Mouse (Mus musculus): Measurements from ENCODE around the gene P4ha3. TPM values are rescaled to one million over a fixed set of nuclear protein-coding genes. Genes with fewer than 3 reads are reported as not detected.

The P4ha3 gene
- polyA plus RNA-seq, 1 experiment from 2014 or later: 10.0 TPM

GRCm38 (mm10) chr7:100328636-100329035 lies 43.3 kb downstream of the P4ha3 start:
- Histone ChIP-seq H3K9me3 (ENCODE audit: control insufficient read depth, low read depth, low read length) (no peaks in the 10 kb centered on the region), H3K27me3 (ENCODE audit: control insufficient read depth, insufficient read depth, low read length) (no peaks in the 10 kb centered on the region), H3K4me1 (ENCODE audit: control insufficient read depth, insufficient read depth, low read length) (no peaks in the 10 kb centered on the region), H3K9ac (replicated peaks; ENCODE audit: low read depth, low read length) (no peak overlapping the region), H3K36me3 (ENCODE audit: control insufficient read depth, insufficient read depth, low read length) (peaks cover 38% of the 10 kb centered on the region), H3K4me2 (replicated peaks; ENCODE audit: low read depth, low read length) (no peak overlapping the region), H3K27ac (ENCODE audit: low read length) (no peak overlapping the region), H3K4me3 (ENCODE audit: low read depth, low read length) (no peak overlapping the region)
- 83% methylated on average over 4 of the region's 4 CpGs for WGBS
- no peak for ATAC-seq (ENCODE audit: insufficient number of reproducible peaks, insufficient read depth, low FRiP score, low read depth)

DNA sequence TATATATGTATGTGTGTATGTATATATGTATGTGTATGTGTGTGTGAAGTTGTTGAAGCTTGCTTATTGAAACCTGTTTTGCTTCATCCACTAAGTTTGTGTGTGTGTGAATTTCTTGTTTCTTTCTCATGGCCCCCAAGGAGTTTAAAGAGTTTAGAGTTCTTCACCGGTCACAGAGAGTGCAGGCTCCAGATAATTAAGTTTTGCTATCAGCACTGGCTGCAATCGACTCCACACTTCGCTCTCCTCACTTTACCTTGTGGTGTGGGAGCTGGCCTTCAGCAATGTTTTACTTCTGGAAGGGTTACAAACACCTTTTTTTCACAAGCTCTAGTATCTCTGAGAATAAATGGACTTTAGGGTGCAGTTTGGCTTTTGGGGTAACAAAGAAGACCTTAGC lies 45.9 kb downstream of the P4ha3 start:
- Histone ChIP-seq H3K4me3 (ENCODE audit: low read depth, low read length) (no peak overlapping the region), H3K4me2 (replicated peaks; ENCODE audit: low read depth, low read length) (no peak overlapping the region), H3K9me3 (ENCODE audit: control insufficient read depth, low read depth, low read length) (no peaks in the 10 kb centered on the region), H3K27me3 (ENCODE audit: control insufficient read depth, insufficient read depth, low read length) (no peaks in the 10 kb centered on the region), H3K4me1 (ENCODE audit: control insufficient read depth, insufficient read depth, low read length) (no peaks in the 10 kb centered on the region), H3K9ac (replicated peaks; ENCODE audit: low read depth, low read length) (no peak overlapping the region), H3K27ac (ENCODE audit: low read length) (no peak overlapping the region), H3K36me3 (ENCODE audit: control insufficient read depth, insufficient read depth, low read length) (peaks cover 59% of the 10 kb centered on the region)
- 95% methylated on average over 3 of the region's 3 CpGs for WGBS
- ATAC-seq (ENCODE audit: insufficient number of reproducible peaks, insufficient read depth, low FRiP score, low read depth): no peak

GRCm38 (mm10) chr7:100335921-100336320 lies 50.6 kb downstream of the P4ha3 start:
- 92% methylated on average over 2 of the region's 2 CpGs for WGBS
- Histone ChIP-seq H3K27me3 (ENCODE audit: control insufficient read depth, insufficient read depth, low read length) (no peaks in the 10 kb centered on the region), H3K9ac (replicated peaks; ENCODE audit: low read depth, low read length) (no peak overlapping the region), H3K4me2 (replicated peaks; ENCODE audit: low read depth, low read length) (no peak overlapping the region), H3K4me1 (ENCODE audit: control insufficient read depth, insufficient read depth, low read length) (no peaks in the 10 kb centered on the region), H3K9me3 (ENCODE audit: control insufficient read depth, low read depth, low read length) (no peaks in the 10 kb centered on the region), H3K36me3 (ENCODE audit: control insufficient read depth, insufficient read depth, low read length) (peaks cover 48% of the 10 kb centered on the region), H3K4me3 (ENCODE audit: low read depth, low read length) (no peak overlapping the region), H3K27ac (ENCODE audit: low read length) (no peak overlapping the region)
- no peak for ATAC-seq (ENCODE audit: insufficient number of reproducible peaks, insufficient read depth, low FRiP score, low read depth)

DNA sequence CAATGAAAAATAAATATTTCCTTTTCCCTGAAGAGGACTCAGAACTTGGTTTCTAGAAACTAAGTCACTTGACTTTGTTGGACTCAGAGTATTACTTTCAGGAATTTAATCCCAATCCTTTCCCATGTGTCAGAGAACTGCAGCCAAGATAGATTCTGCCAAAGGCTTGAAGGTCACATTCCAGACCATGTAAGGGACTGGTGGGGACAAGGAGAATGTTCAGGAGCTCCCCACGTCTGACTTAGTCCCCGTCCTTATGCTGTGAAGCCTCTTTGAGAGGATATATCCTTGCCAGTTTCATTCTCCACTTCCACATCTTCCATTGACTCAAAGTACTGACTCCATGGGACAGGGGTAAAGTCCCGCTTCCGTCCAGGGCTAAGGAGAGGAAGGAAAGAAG lies 69.7 kb downstream of the P4ha3 start:
- Histone ChIP-seq H3K4me3 (ENCODE audit: low read depth, low read length) (no peak overlapping the region), H3K27ac (ENCODE audit: low read length) (no peak overlapping the region), H3K9me3 (ENCODE audit: control insufficient read depth, low read depth, low read length) (no peaks in the 10 kb centered on the region), H3K27me3 (ENCODE audit: control insufficient read depth, insufficient read depth, low read length) (no peaks in the 10 kb centered on the region), H3K9ac (replicated peaks; ENCODE audit: low read depth, low read length) (no peak overlapping the region), H3K4me2 (replicated peaks; ENCODE audit: low read depth, low read length) (no peak overlapping the region), H3K4me1 (ENCODE audit: control insufficient read depth, insufficient read depth, low read length) (no peaks in the 10 kb centered on the region), H3K36me3 (ENCODE audit: control insufficient read depth, insufficient read depth, low read length) (no peaks in the 10 kb centered on the region; the same call in 1 of the 2 replicates)
- no peak for ATAC-seq (ENCODE audit: insufficient number of reproducible peaks, insufficient read depth, low FRiP score, low read depth)
- WGBS: 73% methylated on average over 4 of the region's 4 CpGs

- no peaks in the 10 kb centered on the region; the same call in 1 of the 2 replicates for H3K36me3 ChIP-seq (ENCODE audit: control insufficient read depth, insufficient read depth, low read length)
- no peak overlapping the region for H3K9ac ChIP-seq (replicated peaks; ENCODE audit: low read depth, low read length)
- no peaks in the 10 kb centered on the region for H3K9me3 ChIP-seq (ENCODE audit: control insufficient read depth, low read depth, low read length)
- 67% methylated on average over 5 of the region's 5 CpGs for WGBS
- H3K27me3 ChIP-seq (ENCODE audit: control insufficient read depth, insufficient read depth, low read length): no peaks in the 10 kb centered on the region
- no peak for ATAC-seq (ENCODE audit: insufficient number of reproducible peaks, insufficient read depth, low FRiP score, low read depth)
- no peak overlapping the region for H3K4me3 ChIP-seq (ENCODE audit: low read depth, low read length)
- H3K27ac ChIP-seq (ENCODE audit: low read length): no peak overlapping the region
- no peak overlapping the region for H3K4me2 ChIP-seq (replicated peaks; ENCODE audit: low read depth, low read length)
- H3K4me1 ChIP-seq (ENCODE audit: control insufficient read depth, insufficient read depth, low read length): no peaks in the 10 kb centered on the region
Measured at GRCm38 (mm10) chr7:100356324-100356723, 71.0 kb downstream of the P4ha3 start.

DNA sequence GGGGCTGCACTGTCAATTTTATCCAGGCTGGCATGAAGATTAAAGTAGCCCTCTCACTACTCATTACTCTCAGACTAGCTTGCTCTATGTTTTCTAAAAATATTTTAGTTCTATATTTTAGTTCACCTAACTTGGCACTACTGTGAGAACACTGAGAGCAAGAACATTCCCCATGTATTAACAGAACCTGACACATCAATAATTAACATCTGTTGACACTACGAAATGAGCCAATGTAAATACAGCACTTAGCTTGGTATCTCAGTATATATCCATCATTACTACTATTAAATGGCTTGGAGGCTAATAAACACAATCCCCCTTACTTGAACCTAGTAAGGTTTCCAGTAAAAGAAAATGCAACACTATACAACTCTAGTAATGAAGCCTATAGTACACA lies 71.4 kb downstream of the P4ha3 start:
- Histone ChIP-seq H3K4me3 (ENCODE audit: low read depth, low read length) (no peak overlapping the region), H3K4me1 (ENCODE audit: control insufficient read depth, insufficient read depth, low read length) (no peaks in the 10 kb centered on the region), H3K36me3 (ENCODE audit: control insufficient read depth, insufficient read depth, low read length) (no peaks in the 10 kb centered on the region; the same call in 1 of the 2 replicates), H3K27me3 (ENCODE audit: control insufficient read depth, insufficient read depth, low read length) (no peaks in the 10 kb centered on the region), H3K4me2 (replicated peaks; ENCODE audit: low read depth, low read length) (no peak overlapping the region), H3K9me3 (ENCODE audit: control insufficient read depth, low read depth, low read length) (no peaks in the 10 kb centered on the region), H3K27ac (ENCODE audit: low read length) (no peak overlapping the region), H3K9ac (replicated peaks; ENCODE audit: low read depth, low read length) (no peak overlapping the region)
- WGBS: 49% methylated on average over 1 of the region's 1 CpGs
- no peak for ATAC-seq (ENCODE audit: insufficient number of reproducible peaks, insufficient read depth, low FRiP score, low read depth)

DNA sequence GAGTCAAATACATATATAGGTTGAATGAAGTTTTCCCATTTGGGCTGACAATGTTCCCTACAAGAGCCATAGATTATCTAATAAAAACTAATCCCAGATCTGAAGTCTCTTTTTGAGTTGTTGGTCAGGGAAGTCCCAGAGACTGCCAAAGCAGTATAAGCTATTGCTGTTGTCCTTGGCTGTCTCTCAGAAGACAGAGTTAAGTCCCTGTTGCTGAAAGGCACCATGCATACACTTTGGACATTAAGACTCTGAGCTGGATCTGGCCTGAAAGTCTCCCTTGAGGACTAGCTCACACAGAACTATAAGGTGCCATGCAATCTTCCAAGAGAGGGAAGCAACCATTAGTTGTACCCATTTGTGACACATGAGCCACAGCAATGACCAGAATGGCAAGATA lies 72.5 kb downstream of the P4ha3 start:
- ATAC-seq (ENCODE audit: insufficient number of reproducible peaks, insufficient read depth, low FRiP score, low read depth): no peak
- no peak overlapping the region for H3K4me3 ChIP-seq (ENCODE audit: low read depth, low read length)
- no peaks in the 10 kb centered on the region for H3K27me3 ChIP-seq (ENCODE audit: control insufficient read depth, insufficient read depth, low read length)
- H3K4me2 ChIP-seq (replicated peaks; ENCODE audit: low read depth, low read length): no peak overlapping the region
- no peak overlapping the region for H3K27ac ChIP-seq (ENCODE audit: low read length)
- H3K36me3 ChIP-seq (ENCODE audit: control insufficient read depth, insufficient read depth, low read length): no peaks in the 10 kb centered on the region; the same call in 1 of the 2 replicates
- no peaks in the 10 kb centered on the region for H3K9me3 ChIP-seq (ENCODE audit: control insufficient read depth, low read depth, low read length)
- no peak overlapping the region for H3K9ac ChIP-seq (replicated peaks; ENCODE audit: low read depth, low read length)
- H3K4me1 ChIP-seq (ENCODE audit: control insufficient read depth, insufficient read depth, low read length): no peaks in the 10 kb centered on the region

DNA sequence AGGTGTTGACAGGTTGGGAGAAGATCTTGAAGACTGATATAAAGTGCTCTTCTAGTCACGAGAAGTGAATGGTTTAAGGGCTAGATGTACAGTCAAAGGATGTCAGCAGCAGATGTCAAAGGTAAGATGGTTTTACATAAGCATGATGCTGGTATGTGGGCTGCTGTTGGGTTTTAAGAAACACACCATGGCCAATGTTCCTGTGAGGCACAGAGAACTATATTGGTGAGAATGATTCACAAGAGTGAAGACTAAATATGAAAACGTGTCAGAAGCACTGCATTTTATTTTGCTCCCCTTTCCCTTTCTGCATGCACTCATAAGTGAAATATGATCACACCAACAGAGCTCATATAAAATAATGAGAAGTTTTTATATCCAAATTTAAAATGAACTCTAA lies 77.8 kb downstream of the P4ha3 start:
- ATAC-seq (ENCODE audit: insufficient number of reproducible peaks, insufficient read depth, low FRiP score, low read depth): no peak
- H3K9ac ChIP-seq (replicated peaks; ENCODE audit: low read depth, low read length): no peak overlapping the region
- WGBS: 87% methylated on average over 2 of the region's 2 CpGs
- no peaks in the 10 kb centered on the region for H3K27me3 ChIP-seq (ENCODE audit: control insufficient read depth, insufficient read depth, low read length)
- no peaks in the 10 kb centered on the region for H3K4me1 ChIP-seq (ENCODE audit: control insufficient read depth, insufficient read depth, low read length)
- no peak overlapping the region for H3K27ac ChIP-seq (ENCODE audit: low read length)
- no peak overlapping the region for H3K4me2 ChIP-seq (replicated peaks; ENCODE audit: low read depth, low read length)
- no peaks in the 10 kb centered on the region for H3K9me3 ChIP-seq (ENCODE audit: control insufficient read depth, low read depth, low read length)
- no peaks in the 10 kb centered on the region for H3K36me3 ChIP-seq (ENCODE audit: control insufficient read depth, insufficient read depth, low read length)
- H3K4me3 ChIP-seq (ENCODE audit: low read depth, low read length): no peak overlapping the region

- H3K36me3 ChIP-seq (ENCODE audit: control insufficient read depth, insufficient read depth, low read length): no peaks in the 10 kb centered on the region; the same call in 1 of the 2 replicates
- no peaks in the 10 kb centered on the region for H3K4me1 ChIP-seq (ENCODE audit: control insufficient read depth, insufficient read depth, low read length)
- no peak overlapping the region for H3K9ac ChIP-seq (replicated peaks; ENCODE audit: low read depth, low read length)
- ATAC-seq (ENCODE audit: insufficient number of reproducible peaks, insufficient read depth, low FRiP score, low read depth): no peak
- H3K4me2 ChIP-seq (replicated peaks; ENCODE audit: low read depth, low read length): no peak overlapping the region
- WGBS: 27% methylated on average over 6 of the region's 6 CpGs
- H3K27ac ChIP-seq (ENCODE audit: low read length): no peak overlapping the region
- H3K27me3 ChIP-seq (ENCODE audit: control insufficient read depth, insufficient read depth, low read length): no peaks in the 10 kb centered on the region
- no peak overlapping the region for H3K4me3 ChIP-seq (ENCODE audit: low read depth, low read length)
- H3K9me3 ChIP-seq (ENCODE audit: control insufficient read depth, low read depth, low read length): no peaks in the 10 kb centered on the region
Measured at GRCm38 (mm10) chr7:100364888-100365287, 79.6 kb downstream of the P4ha3 start.

Data from stomach, embryonic 14.5 days (tissue).